ENCODE assay signal across 8 mouse cellular contexts in genomic region chr4:98254856-98255853, GRCm38 (mm10).
DNase-seq lines count a peak whose midpoint lies in the region; ATAC-seq lines count a peak whose summit lies in the region.

No protein-coding gene starts in this region.

- DNase-seq in right cerebral cortex, postnatal 14 days, result peak; percentile 21
- DNase-seq in right cerebral cortex, postnatal 10 days (ENCODE audit: low spot score in 2 of 2), result no peak
- peak; percentile 19 to 58 for DNase-seq in cerebellum, postnatal 25 days
- DNase-seq in induced T-regulatory cell, adult 2 months (ENCODE audit: low read depth), result peak; percentile 59
- peak; percentile 58 for DNase-seq in mesoderm, embryonic 11.5 days (ENCODE audit: low read depth, low spot score)
- peak; percentile 79 for DNase-seq in thymus, postnatal 4 days
- DNase-seq in frontal cortex, postnatal 36 days (ENCODE audit: low spot score in 2 of 2), result no peak

- ATAC-seq in activated CD4-positive, CD25-positive, alpha-beta regulatory T cell, adult 4 months, result peak; percentile 69

Comparison
In these comparisons a context has a peak if more than half of its experiments do, and no peak if none do; other contexts are left out.
1. DNase-seq: peak in right cerebral cortex, postnatal 14 days (single experiment), cerebellum, postnatal 25 days (2 of 2), induced T-regulatory cell, adult 2 months (single experiment), mesoderm, embryonic 11.5 days (single experiment) and thymus, postnatal 4 days (single experiment); none in right cerebral cortex, postnatal 10 days (0 of 2) and frontal cortex, postnatal 36 days (0 of 2).